Mouse (Mus musculus): ENCODE results near the gene Ndufa7.
"Not testable (repeated sequence)": the region's sequence is repeated elsewhere in the genome, so short reads cannot be mapped to it uniquely, and the experiment has no call there.

The Ndufa7 gene

GRCm38 (mm10) chr17:33811142-33811516 is 13.2 kb upstream of the Ndufa7 start:
- DNase-seq (ENCODE audit: low spot score), result no peak

GRCm38 (mm10) chr17:33812475-33812874 is 11.9 kb upstream of the Ndufa7 start:
- DNase-seq (ENCODE audit: low spot score), result no peak

GRCm38 (mm10) chr17:33812990-33813389 is 11.4 kb upstream of the Ndufa7 start:
- no peak for DNase-seq (ENCODE audit: low spot score)

- DNase-seq (ENCODE audit: low spot score), result no peak
Observed at GRCm38 (mm10) chr17:33815399-33815798, 9.0 kb upstream of the Ndufa7 start.

- no peak for DNase-seq (ENCODE audit: low spot score)
Observed at GRCm38 (mm10) chr17:33816612-33817011, 7.8 kb upstream of the Ndufa7 start.

- peak; percentile 60 for DNase-seq (ENCODE audit: low spot score)
Observed at GRCm38 (mm10) chr17:33817184-33817968, 7.0 kb upstream of the Ndufa7 start.

- DNase-seq (ENCODE audit: low spot score), result peak; percentile 44
Observed at GRCm38 (mm10) chr17:33817969-33818643, 6.3 kb upstream of the Ndufa7 start.

GRCm38 (mm10) chr17:33822436-33822959 is 1.9 kb upstream of the Ndufa7 start:
- DNase-seq (ENCODE audit: low spot score), result no peak

- DNase-seq (ENCODE audit: low spot score), result not testable (repeated sequence)
Observed at GRCm38 (mm10) chr17:33823171-33823570, 1.2 kb upstream of the Ndufa7 start.

- not testable (repeated sequence) for DNase-seq (ENCODE audit: low spot score)
Observed at GRCm38 (mm10) chr17:33824997-33825330, 592 bp downstream of the Ndufa7 start.

- no peak for DNase-seq (ENCODE audit: low spot score)
Observed at GRCm38 (mm10) chr17:33825462-33825861, 1.1 kb downstream of the Ndufa7 start.

- peak; percentile 52 for DNase-seq (ENCODE audit: low spot score)
Observed at GRCm38 (mm10) chr17:33826850-33827249, 2.5 kb downstream of the Ndufa7 start.

GRCm38 (mm10) chr17:33828892-33829291 is 4.5 kb downstream of the Ndufa7 start:
- DNase-seq (ENCODE audit: low spot score), result no peak

- DNase-seq (ENCODE audit: low spot score), result no peak
Observed at GRCm38 (mm10) chr17:33829561-33829960, 5.2 kb downstream of the Ndufa7 start.

GRCm38 (mm10) chr17:33842966-33843795 is 18.8 kb downstream of the Ndufa7 start, which contains the start of gene Cd320:
Gene Cd320, plus strand, starts transcription at chr17:33843091.
- DNase-seq (ENCODE audit: low spot score), result peak; percentile 80

- DNase-seq (ENCODE audit: low spot score), result no peak
Observed at GRCm38 (mm10) chr17:33844196-33844595, 19.8 kb downstream of the Ndufa7 start.

- DNase-seq (ENCODE audit: low spot score), result no peak
Observed at GRCm38 (mm10) chr17:33848139-33848538, 23.8 kb downstream of the Ndufa7 start.

- no peak for DNase-seq (ENCODE audit: low spot score)
Observed at GRCm38 (mm10) chr17:33851331-33851730, 27.0 kb downstream of the Ndufa7 start.

- DNase-seq (ENCODE audit: low spot score), result no peak
Observed at GRCm38 (mm10) chr17:33857816-33858215, 33.4 kb downstream of the Ndufa7 start.

- no peak for DNase-seq (ENCODE audit: low spot score)
Observed at GRCm38 (mm10) chr17:33865330-33866030, 41.1 kb downstream of the Ndufa7 start.

- not testable (repeated sequence) for DNase-seq (ENCODE audit: low spot score)
Observed at GRCm38 (mm10) chr17:33873537-33873936, 49.2 kb downstream of the Ndufa7 start, which contains the start of gene Gm7029. Gene Gm7029, plus strand, starts transcription at chr17:33873837.

GRCm38 (mm10) chr17:33874411-33874810 is 50.0 kb downstream of the Ndufa7 start:
- DNase-seq (ENCODE audit: low spot score), result no peak

Measured in ovary, postnatal 10 days (tissue).